Mouse (Mus musculus) cerebellum, postnatal 14 days (tissue): ENCODE results near the gene Palm3.
A peak's percentile ranks its signal among the peaks of the same experiment; 100 is the strongest.
"Not testable (repeated sequence)": the region's sequence is repeated elsewhere in the genome, so short reads cannot be mapped to it uniquely, and the experiment has no call there.

Experiments
- DNase-seq, 2 experiments: peaks; one replicate each; pipeline ENCODE4 v3.0.0; 2021; ENCODE audit warnings: mixed read lengths in 2 of 2

Palm3 gene

GRCm38 (mm10) chr8:84021096-84021495 lies at the start of gene Palm3:
Palm3 (plus strand) TSS chr8:84021471.
- DNase-seq: no peak

GRCm38 (mm10) chr8:83971661-83972060 lies 49.6 kb upstream of the Palm3 start:
- no peak for DNase-seq

GRCm38 (mm10) chr8:83972150-83973120 lies 48.8 kb upstream of the Palm3 start, which contains the start of gene Prkaca:
Prkaca (plus strand) TSS chr8:83972993.
- peak; percentile 98 for DNase-seq

GRCm38 (mm10) chr8:83973161-83974031 lies 47.9 kb upstream of the Palm3 start:
- DNase-seq: peak; percentile 64 to 77

GRCm38 (mm10) chr8:83974521-83974920 lies 46.8 kb upstream of the Palm3 start:
- no peak for DNase-seq

- no peak for DNase-seq
These were observed 45.1 kb upstream of the Palm3 start for GRCm38 (mm10) chr8:83976101-83976630.

- no peak for DNase-seq
These were observed 44.4 kb upstream of the Palm3 start for GRCm38 (mm10) chr8:83976779-83977350.

GRCm38 (mm10) chr8:83977646-83978045 lies 43.6 kb upstream of the Palm3 start:
- DNase-seq: no peak

GRCm38 (mm10) chr8:83978200-83978599 lies 43.1 kb upstream of the Palm3 start:
- DNase-seq: no peak

GRCm38 (mm10) chr8:83980250-83980649 lies 41.0 kb upstream of the Palm3 start:
- DNase-seq: peak in 1 of 2 experiments; percentile 55

GRCm38 (mm10) chr8:83980845-83981244 lies 40.4 kb upstream of the Palm3 start:
- DNase-seq: peak in 1 of 2 experiments; percentile 49

- DNase-seq: peak in 1 of 2 experiments; percentile 59
These were observed 39.7 kb upstream of the Palm3 start for GRCm38 (mm10) chr8:83981533-83981932.

- no peak for DNase-seq
These were observed 38.8 kb upstream of the Palm3 start for GRCm38 (mm10) chr8:83982449-83982848.

- DNase-seq: not testable (repeated sequence)
These were observed 38.0 kb upstream of the Palm3 start for GRCm38 (mm10) chr8:83983222-83983621.

- no peak for DNase-seq
These were observed 32.0 kb upstream of the Palm3 start for GRCm38 (mm10) chr8:83989243-83989642.

- no peak for DNase-seq
These were observed 31.1 kb upstream of the Palm3 start for GRCm38 (mm10) chr8:83990170-83990569.

- no peak for DNase-seq
These were observed 28.8 kb upstream of the Palm3 start for GRCm38 (mm10) chr8:83992488-83992887.

- no peak for DNase-seq
These were observed 27.2 kb upstream of the Palm3 start for GRCm38 (mm10) chr8:83994030-83994429.

- DNase-seq: peak in 1 of 2 experiments; percentile 51
These were observed 25.3 kb upstream of the Palm3 start for GRCm38 (mm10) chr8:83995973-83996372.

GRCm38 (mm10) chr8:83996567-83997505 lies 24.4 kb upstream of the Palm3 start:
- peak; percentile 85 to 89 for DNase-seq

- DNase-seq: peak; percentile 67 to 71
These were observed 23.6 kb upstream of the Palm3 start, which contains the start of gene Samd1 for GRCm38 (mm10) chr8:83997511-83998141. Samd1 (plus strand) TSS chr8:83997672.
